Mouse (Mus musculus) forebrain, embryonic 14.5 days (tissue): ENCODE results near the gene Lipt1. TPM values are rescaled to one million over a fixed set of nuclear protein-coding genes. Genes with fewer than 3 reads are reported as not detected.

Experiments used
- ATAC-seq: fragments of 200-750 bp; cut with Nextera tagmentation; 2 replicates; pipeline ENCODE4 v1.8.0; 2017; ENCODE audit warnings: mild to moderate bottlenecking, moderate library complexity
- DNase-seq: peaks from one replicate; pipeline ENCODE4 v3.0.0-alpha.2; 2015; ENCODE audit warnings: low spot score
- H3K27ac ChIP-seq: fragments of 300-500 bp; sonication (generic); 2 replicates; pipeline ENCODE4 v1.5.1; 2014; ENCODE audit warnings: low read depth, mild to moderate bottlenecking, control low read depth, low read length, moderate library complexity
- H3K27me3 ChIP-seq: fragments of 300-500 bp; sonication (generic); replicated peaks from 2 replicates; pipeline ENCODE4 v1.6.1; 2014; ENCODE audit warnings: low read length, control low read depth, mixed read lengths; ENCODE audit not compliant: control insufficient read depth, insufficient read depth
- H3K36me3 ChIP-seq: fragments of 300-500 bp; sonication (generic); 2 replicates; pipeline ENCODE4 v1.6.1; 2014; ENCODE audit warnings: low read length, control low read depth; ENCODE audit not compliant: control insufficient read depth, insufficient read depth
- H3K4me1 ChIP-seq: fragments of 300-500 bp; sonication (generic); 2 replicates; pipeline ENCODE4 v1.6.1; 2014; ENCODE audit warnings: antibody characterized with exemption, low read length, control low read depth; ENCODE audit not compliant: control insufficient read depth, insufficient read depth
- H3K4me2 ChIP-seq: fragments of 300-500 bp; sonication (generic); 2 replicates; pipeline ENCODE4 v1.6.1; 2014; ENCODE audit warnings: mild to moderate bottlenecking, control low read depth, low read length
- H3K4me3 ChIP-seq: fragments of 300-500 bp; sonication (generic); 2 replicates; pipeline ENCODE4 v1.5.1; 2014; ENCODE audit warnings: low read depth, low read length, control low read depth
- H3K9ac ChIP-seq: fragments of 300-500 bp; sonication (generic); 2 replicates; pipeline ENCODE4 v1.6.1; 2014; ENCODE audit warnings: mild to moderate bottlenecking, low read length, control low read depth, moderate library complexity
- H3K9me3 ChIP-seq: fragments of 300-500 bp; sonication (generic); replicated peaks from 2 replicates; pipeline ENCODE4 v1.6.1; 2016; ENCODE audit warnings: low read length, control low read depth, mixed read lengths; ENCODE audit not compliant: control insufficient read depth
- WGBS: fragments of 180-500 bp; shearing (Covaris S2); extraction: QIAGEN DNeasy Blood & Tissue Kit; methylation state at CpG from one replicate; pipeline ENCODE4 v1.1.7; 2014; 5-methylcytosine and 5-hydroxymethylcytosine counted together
- polyA plus RNA-seq: library from polyadenylated mRNA; unstranded; fragments of >200 nt; fragmentation: Nextera tagmentation; extraction: Ambion mirVana; gene quantifications from 2 replicates; pipeline ENCODE4 v1.2.1, GENCODE M21; 2014

Gene Lipt1
- 8.8 and 9.0 TPM in 2 replicates for polyA plus RNA-seq

- peak within 1 kb of the TSS; percentile 71 for H3K4me2 ChIP-seq
- H3K36me3 ChIP-seq = peaks cover 19% of the 10 kb centered on the region
- peaks cover 5% of the 10 kb centered on the region; the same call in 1 of the 2 replicates for H3K4me1 ChIP-seq
- no peaks in the 10 kb centered on the region for H3K27me3 ChIP-seq
- peak within 1 kb of the TSS; percentile 59 for H3K9ac ChIP-seq
- H3K27ac ChIP-seq = peak within 1 kb of the TSS; percentile 53; the same call in 1 of the 2 replicates
- H3K4me3 ChIP-seq = peak within 1 kb of the TSS; percentile 41
- WGBS = 6% methylated on average over 7 of the region's 7 CpGs
- H3K9me3 ChIP-seq = 0 out of 2 replicates have a peak, but pooled peaks cover 3% of the 10 kb centered on the region
- peak; percentile 64 for ATAC-seq
- DNase-seq = no peak
These were observed at the start of gene Lipt1 for GRCm38 (mm10) chr1:37871704-37872103. TSS of gene Lipt1 (plus strand) at chr1:37871738.

- WGBS = 60% methylated on average over 2 of the region's 2 CpGs
- H3K27ac ChIP-seq = no peak overlapping the region
- no peak overlapping the region for H3K4me2 ChIP-seq
- H3K4me3 ChIP-seq = no peak overlapping the region
- H3K4me1 ChIP-seq = no peaks in the 10 kb centered on the region
- no peak overlapping the region for H3K9ac ChIP-seq
- H3K9me3 ChIP-seq = no peaks in the 10 kb centered on the region
- H3K27me3 ChIP-seq = no peaks in the 10 kb centered on the region
- ATAC-seq = no peak
- peaks cover 15% of the 10 kb centered on the region for H3K36me3 ChIP-seq
- DNase-seq = no peak
These were observed 39.9 kb upstream of the Lipt1 start for GRCm38 (mm10) chr1:37831681-37832080.

- no peak overlapping the region for H3K4me2 ChIP-seq
- ATAC-seq = no peak
- H3K36me3 ChIP-seq = 0 out of 2 replicates have a peak, but pooled peaks cover 3% of the 10 kb centered on the region
- H3K27me3 ChIP-seq = no peaks in the 10 kb centered on the region
- no peak overlapping the region for H3K9ac ChIP-seq
- H3K27ac ChIP-seq = no peak overlapping the region
- 82% methylated on average over 8 of the region's 8 CpGs for whole genome bisulfite sequencing
- DNase-seq = no peak
- no peak overlapping the region for H3K4me3 ChIP-seq
- H3K4me1 ChIP-seq = no peaks in the 10 kb centered on the region
- H3K9me3 ChIP-seq = no peaks in the 10 kb centered on the region
These were observed 24.7 kb upstream of the Lipt1 start for GRCm38 (mm10) chr1:37846878-37847277.

GRCm38 (mm10) chr1:37850696-37851095 is 20.8 kb upstream of the Lipt1 start:
- Histone ChIP-seq H3K4me3 (no peak overlapping the region), H3K4me2 (no peak overlapping the region), H3K27me3 (no peaks in the 10 kb centered on the region), H3K9me3 (no peaks in the 10 kb centered on the region), H3K9ac (no peak overlapping the region), H3K27ac (no peak overlapping the region), H3K36me3 (peaks cover 10% of the 10 kb centered on the region; the same call in 1 of the 2 replicates), H3K4me1 (no peaks in the 10 kb centered on the region)
- no peak for DNase-seq
- WGBS = 59% methylated on average over 2 of the region's 2 CpGs
- ATAC-seq = no peak

- Histone ChIP-seq H3K27me3 (no peaks in the 10 kb centered on the region), H3K9me3 (no peaks in the 10 kb centered on the region), H3K36me3 (no peaks in the 10 kb centered on the region), H3K4me2 (peak overlapping the region; percentile 78), H3K27ac (peak overlapping the region; percentile 88), H3K4me3 (peak overlapping the region; percentile 65), H3K4me1 (peaks cover 3% of the 10 kb centered on the region; the same call in 1 of the 2 replicates), H3K9ac (peak overlapping the region; percentile 79)
- DNase-seq (peak; percentile 99), ATAC-seq (peak; percentile 98)
- under 1% methylated on average over 79 of the region's 90 CpGs for WGBS
These were observed 6.8 kb upstream of the Lipt1 start for GRCm38 (mm10) chr1:37864511-37865400.

- WGBS = 9% methylated on average over 23 of the region's 23 CpGs
- Histone ChIP-seq H3K4me3 (peak overlapping the region; percentile 65), H3K4me2 (peak overlapping the region; percentile 78), H3K9me3 (no peaks in the 10 kb centered on the region), H3K27ac (peak overlapping the region; percentile 88), H3K36me3 (no peaks in the 10 kb centered on the region), H3K9ac (peak overlapping the region; percentile 79), H3K4me1 (peaks cover 3% of the 10 kb centered on the region; the same call in 1 of the 2 replicates), H3K27me3 (no peaks in the 10 kb centered on the region)
- ATAC-seq = no peak
- DNase-seq = no peak
These were observed 5.9 kb upstream of the Lipt1 start for GRCm38 (mm10) chr1:37865401-37866215.

- Histone ChIP-seq H3K9ac (peak within 1 kb of the TSS; percentile 79), H3K4me3 (peak within 1 kb of the TSS; percentile 65), H3K27me3 (no peaks in the 10 kb centered on the region), H3K4me2 (peak within 1 kb of the TSS; percentile 78), H3K9me3 (no peaks in the 10 kb centered on the region), H3K27ac (peak within 1 kb of the TSS; percentile 88), H3K36me3 (no peaks in the 10 kb centered on the region), H3K4me1 (peaks cover 3% of the 10 kb centered on the region; the same call in 1 of the 2 replicates)
- DNase-seq (no peak), ATAC-seq (no peak)
- 85% methylated on average over 6 of the region's 6 CpGs for WGBS
These were observed 5.3 kb upstream of the Lipt1 start, which contains the start of gene Tsga10 for GRCm38 (mm10) chr1:37866286-37866685. TSS of gene Tsga10 (minus strand) at chr1:37866429.

- H3K4me3 ChIP-seq = no peak overlapping the region
- no peak overlapping the region for H3K9ac ChIP-seq
- H3K27me3 ChIP-seq = no peaks in the 10 kb centered on the region
- H3K27ac ChIP-seq = no peak overlapping the region
- H3K9me3 ChIP-seq = no peaks in the 10 kb centered on the region
- ATAC-seq (no peak), DNase-seq (peak; percentile 22)
- H3K36me3 ChIP-seq = no peaks in the 10 kb centered on the region
- peaks cover 8% of the 10 kb centered on the region; the same call in 1 of the 2 replicates for H3K4me1 ChIP-seq
- 83% methylated on average over 1 of the region's 1 CpGs for WGBS
- no peak overlapping the region for H3K4me2 ChIP-seq
These were observed 4.5 kb upstream of the Lipt1 start for GRCm38 (mm10) chr1:37867056-37867455.
